Mouse (Mus musculus): ENCODE measurements around the gene Rnf224. TPM values are rescaled to one million over a fixed set of nuclear protein-coding genes. Genes with fewer than 3 reads are reported as not detected.

Gene Rnf224
- not detected for total RNA-seq (2021)
- long read RNA-seq, experiment 1 = 0 reads
- long read RNA-seq, experiment 2 = 0 reads

DNA sequence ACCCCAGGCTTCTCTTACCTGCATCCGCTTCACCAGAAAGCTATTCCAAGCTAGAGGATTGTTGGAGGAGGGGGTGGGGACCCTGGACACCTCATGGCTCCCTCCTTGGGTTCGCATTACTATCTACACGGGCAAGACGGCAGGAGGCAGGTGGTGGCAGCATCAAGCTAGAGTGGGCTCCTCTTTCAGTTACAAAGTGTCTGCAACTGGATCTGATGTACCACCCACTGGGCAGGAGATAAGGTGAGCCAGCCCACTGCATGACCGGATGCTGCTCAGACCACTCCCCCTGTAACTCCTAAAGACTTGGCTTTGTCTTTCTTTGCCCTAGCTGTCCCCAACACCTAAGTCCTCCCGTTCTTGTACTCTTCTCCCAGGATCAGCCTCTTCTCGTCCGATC lies at the start of gene Rnf224:
TSS of gene Rnf224 (minus strand) at position 174 of the 400 bp plus-strand sequence.
- no peak within 1 kb of the TSS for H3K27ac ChIP-seq
- no peak for TF ChIP-seq CTCF (conservative IDR thresholded peaks at IDR 0.05)
- no peak within 1 kb of the TSS for H3K4me3 ChIP-seq
- no peak for DNase-seq (ENCODE audit: low spot score in 2 of 2)

DNA sequence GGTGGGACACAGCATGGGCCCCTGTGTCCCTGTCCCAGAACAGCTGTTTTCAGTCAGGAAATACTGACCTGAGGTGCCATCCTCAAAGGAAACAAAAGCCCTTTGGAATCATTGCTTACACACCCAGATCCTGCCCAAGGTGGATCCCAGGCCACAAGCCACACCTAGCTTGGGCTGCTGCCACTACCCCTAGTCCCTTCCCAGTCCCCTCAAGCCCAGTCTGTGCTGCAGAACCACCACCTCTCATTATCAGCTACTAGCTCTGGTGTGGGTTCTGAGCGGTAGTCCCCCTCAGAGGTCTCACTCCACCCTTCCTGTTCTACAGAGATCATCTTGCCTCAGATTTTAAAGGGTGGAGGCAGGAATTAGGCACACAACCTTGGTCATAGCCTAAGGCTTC lies 49.7 kb upstream of the Rnf224 start:
- Histone ChIP-seq H3K4me3 (no peak overlapping the region), H3K27ac (peak overlapping the region; percentile 92)
- DNase-seq (ENCODE audit: low spot score in 2 of 2) = no peak
- no peak for TF ChIP-seq CTCF (conservative IDR thresholded peaks at IDR 0.05)

DNA sequence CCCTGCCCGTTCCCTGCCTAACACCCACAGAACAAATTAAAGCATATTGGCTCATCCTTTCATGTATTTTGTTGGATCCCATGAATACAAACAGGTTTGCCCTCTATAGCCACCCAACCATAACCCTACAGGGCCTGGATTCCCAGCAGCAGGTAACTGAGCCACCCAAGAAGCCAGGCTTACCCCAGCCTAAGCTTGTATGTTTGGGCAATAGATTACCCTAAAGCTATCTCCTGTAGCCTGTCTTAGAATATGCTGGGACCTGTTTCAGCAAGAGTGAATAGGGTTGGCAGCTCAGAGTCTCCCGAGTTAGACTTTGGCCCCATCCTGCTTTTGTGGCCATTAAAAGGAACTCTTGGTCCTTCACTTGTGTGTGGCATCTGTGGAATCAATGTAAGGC lies 49.0 kb upstream of the Rnf224 start:
- no peak for TF ChIP-seq CTCF (conservative IDR thresholded peaks at IDR 0.05)

DNA sequence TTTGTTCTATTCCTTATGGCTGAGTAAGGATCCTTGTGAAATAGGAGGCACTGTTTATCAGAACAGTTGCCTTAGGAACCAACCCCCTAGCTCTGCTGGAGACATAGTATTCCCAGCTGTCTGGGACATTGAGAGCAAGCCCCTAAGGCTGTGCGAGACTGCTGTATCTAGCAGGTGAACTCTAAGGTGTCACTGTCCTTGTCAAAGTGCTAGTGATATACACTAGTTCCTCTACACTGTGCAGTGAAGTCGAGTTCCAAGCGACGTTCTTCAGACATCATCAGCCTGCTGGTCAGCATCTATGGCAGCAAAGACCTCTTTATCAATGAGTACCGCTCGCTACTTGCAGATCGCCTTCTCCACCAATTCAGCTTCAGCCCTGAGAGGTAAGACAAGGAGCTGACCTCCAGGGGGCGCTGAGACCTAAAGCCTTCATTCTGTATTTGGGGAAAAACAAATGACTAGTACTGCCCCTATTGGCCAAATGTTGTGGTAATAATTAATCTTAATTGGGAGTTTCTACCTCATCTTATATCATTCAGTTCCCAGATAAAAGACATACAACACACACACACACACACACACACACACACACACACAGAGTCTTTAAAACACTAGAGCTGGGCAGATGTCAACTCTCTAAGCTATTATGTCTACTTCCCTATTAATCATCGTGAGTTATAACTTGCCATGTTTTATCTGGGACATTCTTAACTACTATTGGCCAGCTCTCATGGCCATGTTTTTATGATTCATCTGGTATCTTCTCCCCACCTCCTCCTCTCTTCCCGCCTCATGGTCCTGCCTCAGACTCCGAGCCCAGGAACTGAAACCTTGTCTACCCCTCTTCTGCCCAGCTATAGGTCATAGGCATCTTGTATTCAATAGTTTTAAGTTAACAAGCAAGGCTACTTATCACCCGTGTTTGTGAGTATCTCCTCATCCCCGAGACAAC lies 42.6 kb upstream of the Rnf224 start:
- peak; percentile 86 to 90 for DNase-seq (ENCODE audit: low spot score in 2 of 2)
- H3K4me3 ChIP-seq = no peak overlapping the region
- no peak overlapping the region for H3K27ac ChIP-seq
- TF ChIP-seq CTCF (conservative IDR thresholded peaks at IDR 0.05) = peak; percentile 91

More for the DNA sequence above, 49.0 kb upstream of the Rnf224 start:
- Histone ChIP-seq H3K27ac (peak overlapping the region; percentile 23; the same call in 1 of the 2 replicates), H3K4me3 (no peak overlapping the region)
- DNase-seq (ENCODE audit: low spot score in 2 of 2) = no peak

DNA sequence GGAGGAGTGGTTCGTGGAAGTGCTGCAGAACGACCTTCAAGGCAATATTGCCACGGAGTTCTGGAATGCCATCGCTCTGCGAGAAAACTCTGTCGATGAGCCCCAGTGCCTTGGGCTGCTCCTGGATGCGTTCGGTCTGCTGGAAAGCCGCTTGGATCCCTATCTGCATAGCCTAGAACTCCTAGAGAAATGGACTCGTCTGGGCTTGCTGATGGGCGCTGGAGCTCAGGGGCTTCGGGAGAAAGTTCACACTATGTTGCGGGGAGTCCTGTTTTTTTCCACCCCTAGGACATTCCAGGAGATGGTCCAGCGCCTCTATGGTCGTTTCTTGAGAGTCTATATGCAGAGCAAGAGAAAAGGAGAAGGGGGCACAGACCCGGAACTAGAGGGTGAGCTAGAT lies 36.4 kb upstream of the Rnf224 start:
- TF ChIP-seq CTCF (conservative IDR thresholded peaks at IDR 0.05) = no peak
- no peak for DNase-seq (ENCODE audit: low spot score in 2 of 2)
- peak overlapping the region; percentile 96 for H3K4me3 ChIP-seq
- peak overlapping the region; percentile 89; the same call in 1 of the 2 replicates for H3K27ac ChIP-seq

DNA sequence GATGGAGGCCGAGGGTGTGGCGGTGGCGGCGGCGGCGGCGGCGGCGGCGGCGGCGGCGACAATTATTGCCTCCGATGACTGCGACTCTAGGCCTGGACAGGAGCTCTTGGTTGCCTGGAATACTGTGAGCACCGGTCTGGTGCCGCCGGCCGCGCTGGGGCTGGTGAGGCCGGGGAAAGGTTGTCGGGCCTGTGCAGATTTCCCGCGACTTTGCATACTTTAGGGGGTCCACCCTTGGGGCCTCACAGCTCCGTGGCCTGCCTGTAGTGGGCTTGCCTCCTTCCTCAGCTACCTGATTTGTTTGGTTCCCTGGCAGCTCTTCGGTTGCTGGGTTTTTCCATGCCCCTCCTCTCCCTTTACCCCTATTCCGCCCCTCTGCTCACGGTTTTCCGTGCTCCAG lies 35.9 kb upstream of the Rnf224 start:
- Histone ChIP-seq H3K27ac (peak overlapping the region; percentile 89), H3K4me3 (peak overlapping the region; percentile 96)
- DNase-seq (ENCODE audit: low spot score in 2 of 2) = no peak
- no peak for TF ChIP-seq CTCF (conservative IDR thresholded peaks at IDR 0.05)

DNA sequence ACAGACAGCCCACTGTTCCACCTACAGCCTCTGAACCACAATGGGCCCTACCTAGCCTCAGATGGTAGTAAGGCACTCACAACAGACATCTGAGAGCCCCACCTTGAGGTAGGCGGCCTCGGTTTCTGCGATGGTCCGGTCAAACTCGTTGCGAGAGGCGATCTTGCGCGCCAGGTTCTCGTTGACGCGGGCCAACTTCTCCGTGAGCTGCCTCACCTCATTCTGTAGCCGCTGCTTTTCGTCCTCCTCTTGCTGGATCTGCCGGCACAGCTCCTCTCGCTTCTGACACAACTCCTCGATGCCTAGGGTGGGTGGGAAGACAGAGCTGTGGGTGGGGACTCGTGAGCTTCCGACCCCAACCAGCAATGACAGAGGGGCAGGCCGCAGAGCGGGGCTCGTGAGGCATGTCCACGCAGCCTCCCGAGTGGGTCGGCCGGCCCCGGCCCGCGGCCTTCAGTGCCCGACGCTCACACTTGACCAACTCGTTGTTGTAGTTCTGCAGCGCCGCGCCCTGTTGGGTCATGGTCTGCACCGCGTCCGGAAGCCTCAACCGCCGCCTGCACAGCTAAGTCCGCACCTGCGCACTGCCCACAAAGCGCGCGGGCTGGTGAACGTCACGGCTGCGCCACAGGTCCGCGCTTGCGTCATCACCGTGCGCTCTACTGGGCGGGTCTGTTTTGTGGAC lies 35.4 kb upstream of the Rnf224 start, which contains the start of the genes Ssna1 and Anapc2:
TSS of gene Ssna1 (minus strand) at position 612 of the 685 bp plus-strand sequence.
TSS of gene Anapc2 (plus strand) at position 652 of the 685 bp plus-strand sequence.
- peak; percentile 60 for TF ChIP-seq CTCF (conservative IDR thresholded peaks at IDR 0.05)
- H3K27ac ChIP-seq = peak within 1 kb of the TSS; percentile 89
- H3K4me3 ChIP-seq = peak within 1 kb of the TSS; percentile 96
- peak; percentile 95 to 98 for DNase-seq (ENCODE audit: low spot score in 2 of 2)

DNA sequence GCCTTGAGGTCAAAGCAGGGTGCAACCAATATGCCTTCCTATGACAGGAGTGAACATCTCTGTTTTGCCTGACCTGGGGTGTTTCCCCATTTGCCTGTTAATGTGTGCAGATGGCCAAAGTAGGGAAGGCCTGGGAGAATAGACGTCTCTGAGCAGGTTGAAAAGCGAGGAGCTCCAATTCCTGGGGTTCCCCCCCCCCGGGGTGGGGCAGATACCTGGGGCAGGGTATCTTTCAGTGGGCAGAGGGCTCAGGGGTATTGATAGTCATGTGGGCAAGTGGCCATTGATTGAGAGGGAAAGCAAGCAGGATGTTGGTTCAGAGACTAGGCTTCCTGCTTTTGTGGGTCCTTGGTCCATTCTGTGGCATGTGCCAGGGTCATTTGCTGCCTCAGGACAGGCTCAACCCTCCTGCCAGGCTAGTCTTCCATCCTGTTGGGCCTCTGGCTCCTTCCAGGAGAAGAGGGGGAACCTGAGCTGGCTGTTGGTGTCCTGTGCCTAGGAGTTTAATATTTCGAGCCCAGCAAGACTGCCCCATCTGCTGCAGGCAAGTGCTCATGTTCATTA lies 31.2 kb upstream of the Rnf224 start:
- Histone ChIP-seq H3K4me3 (no peak overlapping the region; the same call in 1 of the 2 replicates), H3K27ac (peak overlapping the region; percentile 88)
- DNase-seq (ENCODE audit: low spot score in 2 of 2) = no peak
- no peak for TF ChIP-seq CTCF (conservative IDR thresholded peaks at IDR 0.05)

DNA sequence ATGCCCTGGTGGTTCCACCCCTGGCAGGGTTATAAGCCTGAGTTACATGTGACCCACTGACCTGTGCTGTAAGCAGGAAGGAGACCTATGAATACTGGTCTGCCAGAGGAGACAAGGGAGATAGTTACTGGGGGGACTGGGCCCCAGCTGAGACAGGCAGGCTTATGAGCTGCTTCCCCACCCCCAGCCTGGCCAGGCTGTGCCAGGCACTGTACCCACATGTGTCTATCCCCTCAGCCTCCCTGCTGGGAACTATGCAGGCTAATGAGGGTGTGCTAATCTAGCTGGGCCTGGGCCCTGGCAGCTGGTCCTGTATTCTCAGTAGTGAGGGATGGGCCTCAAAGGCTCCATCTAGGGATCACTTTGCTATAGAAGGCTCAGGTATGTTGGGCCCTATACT lies 30.7 kb upstream of the Rnf224 start:
- Histone ChIP-seq H3K27ac (peak overlapping the region; percentile 88), H3K4me3 (no peak overlapping the region)
- DNase-seq (ENCODE audit: low spot score in 2 of 2) = peak; percentile 34 to 38
- TF ChIP-seq CTCF (conservative IDR thresholded peaks at IDR 0.05) = no peak

DNA sequence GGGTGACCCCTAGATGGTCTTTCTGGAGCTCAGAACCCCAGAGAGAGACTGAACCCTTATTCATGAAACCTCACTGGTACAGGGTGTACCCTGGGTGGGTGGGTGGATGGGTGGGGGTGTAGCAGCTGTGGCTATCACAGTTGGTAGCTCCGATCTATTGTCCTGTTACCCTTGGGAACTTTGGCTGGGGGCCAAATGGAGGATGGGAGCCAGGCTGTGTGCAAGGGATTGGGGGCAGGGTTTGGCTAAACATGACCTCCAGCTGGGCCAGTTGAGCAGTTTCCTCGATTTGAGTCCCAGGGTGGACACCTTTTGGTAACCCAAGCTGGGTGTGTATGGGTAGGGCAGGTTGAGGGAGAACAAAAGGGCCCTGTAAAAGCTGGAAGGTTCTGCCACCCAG lies 30.1 kb upstream of the Rnf224 start:
- H3K4me3 ChIP-seq = peak overlapping the region; percentile 34

DNA sequence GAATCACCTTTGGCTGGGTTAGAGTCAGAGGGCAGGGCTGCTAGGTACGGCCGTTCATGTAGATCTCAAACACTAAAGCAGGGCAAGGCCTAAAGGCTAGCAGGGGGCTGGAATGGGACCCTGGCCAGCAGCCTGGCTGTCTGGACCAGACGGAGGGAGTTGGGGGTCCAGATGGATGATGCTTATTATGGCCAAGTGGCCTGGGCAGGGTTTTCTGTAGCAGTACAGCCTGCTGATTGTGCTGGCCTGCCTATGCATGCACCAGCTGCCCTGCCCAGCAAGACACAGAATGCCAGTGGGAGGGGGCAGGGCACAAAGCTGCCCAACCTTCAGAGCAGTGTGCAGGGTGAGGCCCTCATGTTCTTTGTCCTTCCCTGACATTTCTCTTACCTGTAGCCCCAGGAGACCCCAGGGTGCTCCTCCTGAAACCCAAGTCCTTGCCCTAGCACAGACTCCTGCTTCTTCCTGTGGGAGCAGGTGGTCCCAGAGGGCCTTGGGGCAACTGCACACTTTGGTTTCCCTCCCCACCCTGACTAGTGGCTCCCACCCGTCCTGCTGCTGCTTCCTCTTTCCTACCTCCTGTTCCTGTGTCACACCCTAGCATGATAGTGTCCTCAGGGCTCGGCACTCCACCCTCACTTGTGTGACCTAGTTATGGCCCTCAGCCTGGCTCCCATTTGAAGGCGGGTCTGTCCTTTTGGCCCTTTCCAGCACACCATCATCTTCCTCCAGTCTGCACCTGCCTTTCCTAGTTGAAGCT lies 29.5 kb upstream of the Rnf224 start:
- Histone ChIP-seq H3K4me3 (peak overlapping the region; percentile 34), H3K27ac (peak overlapping the region; percentile 88)
- DNase-seq (ENCODE audit: low spot score in 2 of 2) = peak in 1 of 2 experiments; percentile 30
- TF ChIP-seq CTCF (conservative IDR thresholded peaks at IDR 0.05) = no peak

More for the DNA sequence above, 30.1 kb upstream of the Rnf224 start:
- peak; percentile 52 to 62 for DNase-seq (ENCODE audit: low spot score in 2 of 2)
- no peak for TF ChIP-seq CTCF (conservative IDR thresholded peaks at IDR 0.05)
- H3K27ac ChIP-seq = peak overlapping the region; percentile 88

DNA sequence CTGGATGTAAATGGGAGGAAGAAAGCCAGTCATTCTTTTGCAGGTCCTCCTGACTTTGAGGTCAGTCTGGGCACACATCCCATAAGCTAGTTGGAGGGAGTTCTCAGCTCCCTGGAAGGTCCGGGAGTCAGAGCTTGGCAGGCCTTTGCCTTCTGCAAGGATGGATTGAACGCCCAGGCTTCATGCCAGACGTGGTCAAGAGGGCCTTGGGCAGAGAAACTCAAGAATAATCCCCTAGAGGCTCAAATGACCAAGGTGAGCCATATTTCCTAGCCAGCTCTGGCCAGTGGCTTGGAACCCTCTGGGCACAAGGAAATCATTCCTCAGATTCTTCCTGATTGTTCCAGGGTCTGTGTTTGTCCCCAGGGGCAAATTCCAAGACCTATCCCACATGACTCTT lies 28.3 kb upstream of the Rnf224 start:
- peak overlapping the region; percentile 95 for H3K4me3 ChIP-seq
- H3K27ac ChIP-seq = peak overlapping the region; percentile 88
- no peak for DNase-seq (ENCODE audit: low spot score in 2 of 2)
- no peak for TF ChIP-seq CTCF (conservative IDR thresholded peaks at IDR 0.05)

Data from layer of hippocampus, adult 2 months (tissue).